Mouse (Mus musculus) lung, postnatal 0 days (tissue): ENCODE measurements around the gene Il1a.

Experiments used
- CTCF ChIP-seq: IDR thresholded peaks from 2 replicates; pipeline ENCODE4 v1.5.1; 2016; ENCODE audit warnings: antibody characterized with exemption, mild to moderate bottlenecking
- EP300 ChIP-seq: IDR thresholded peaks from 2 replicates; pipeline ENCODE4 v1.6.1; 2016; ENCODE audit warnings: antibody characterized with exemption, mild to moderate bottlenecking, control low read depth

GRCm38 (mm10) chr2:129297589-129297982, 12.2 kb downstream of the Il1a start:
- TF ChIP-seq CTCF (no peak), EP300 (no peak)
